Comparison of ENCODE assay signal across 10 mouse cellular contexts in the genomic region with DNA sequence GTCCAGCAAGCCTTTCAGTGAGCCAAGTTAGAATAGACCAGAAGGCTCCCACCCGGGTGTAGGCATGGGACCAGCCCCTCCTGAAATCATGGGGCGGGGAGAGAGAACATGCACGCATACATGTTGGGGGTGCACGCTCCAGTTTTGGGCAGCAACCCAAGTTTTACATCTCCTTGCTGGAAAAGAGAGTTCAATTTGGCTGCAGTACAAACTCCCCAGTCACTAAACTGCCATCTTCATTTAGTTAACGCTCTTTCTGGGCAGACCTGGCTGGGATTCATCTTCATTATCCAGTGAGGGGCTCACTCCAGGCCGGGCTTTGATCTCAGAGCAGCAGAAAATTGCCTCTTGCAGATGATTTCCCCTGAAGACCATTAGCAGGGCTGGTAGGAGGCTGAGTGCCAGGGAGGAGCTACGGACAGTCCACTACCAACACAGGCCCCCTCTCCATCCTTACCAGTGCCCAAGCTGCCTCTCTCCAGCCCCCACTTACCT.
DNase-seq lines count a peak whose midpoint lies in the region; ATAC-seq lines count a peak whose summit lies in the region.
"Had no signal": no experiment of that assay in that cellular context is flagged by ENCODE, and none has a peak within 500 bp of the region (broad histone marks: within the 10 kb centered on the region; RNA-seq: fewer than 3 reads in every experiment).

No protein-coding gene starts in this region.

- no peak overlapping the region for H3K9ac ChIP-seq in hindbrain, embryonic 15.5 days
- H3K9ac ChIP-seq in forebrain, embryonic 15.5 days (replicated peaks), result no peak overlapping the region
- no peak overlapping the region for H3K9ac ChIP-seq in neural tube, embryonic 15.5 days (replicated peaks)
- H3K9ac ChIP-seq in intestine, embryonic 16.5 days (ENCODE audit: low read depth, low read length), result no peak overlapping the region

- H3K27ac ChIP-seq in hindbrain, embryonic 15.5 days (replicated peaks), result peak overlapping the region; percentile 4; the same call in 1 of the 2 replicates
- no peak overlapping the region for H3K27ac ChIP-seq in hindbrain, embryonic 10.5 days
- peak overlapping the region; percentile 79 for H3K27ac ChIP-seq in forebrain, embryonic 15.5 days (replicated peaks)
- H3K27ac ChIP-seq in neural tube, embryonic 15.5 days (replicated peaks), result peak overlapping the region; percentile 58
- no peak overlapping the region for H3K27ac ChIP-seq in intestine, embryonic 16.5 days (ENCODE audit: low read length)

- 34% methylated on average over 7 of the region's 7 CpGs for WGBS in hindbrain, embryonic 15.5 days
- WGBS in hindbrain, embryonic 10.5 days, result 78% methylated on average over 7 of the region's 7 CpGs
- 26% methylated on average over 7 of the region's 7 CpGs for WGBS in forebrain, embryonic 15.5 days
- WGBS in neural tube, embryonic 15.5 days, result 32% methylated on average over 7 of the region's 7 CpGs
- 59% methylated on average over 7 of the region's 7 CpGs for WGBS in intestine, embryonic 16.5 days

- H3K4me2 ChIP-seq in hindbrain, embryonic 15.5 days, result no peak overlapping the region
- H3K4me2 ChIP-seq in forebrain, embryonic 15.5 days (replicated peaks), result no peak overlapping the region
- no peak overlapping the region for H3K4me2 ChIP-seq in neural tube, embryonic 15.5 days
- H3K4me2 ChIP-seq in intestine, embryonic 16.5 days (ENCODE audit: low read depth, low read length), result no peak overlapping the region
- H3K4me2 ChIP-seq: heart, embryonic 11.5 days had no signal

- peak; percentile 57 for ATAC-seq in hindbrain, embryonic 15.5 days (ENCODE audit: low FRiP score, low read depth)
- ATAC-seq in forebrain, embryonic 15.5 days (replicated peaks), result peak; percentile 73
- peak; percentile 49 for ATAC-seq in neural tube, embryonic 15.5 days (ENCODE audit: low FRiP score)
- ATAC-seq in intestine, embryonic 16.5 days, result no peak
- ATAC-seq: inflammation-experienced regulatory T-cells, adult 6 months had no signal

- no peaks in the 10 kb centered on the region for H3K9me3 ChIP-seq in hindbrain, embryonic 15.5 days
- H3K9me3 ChIP-seq in hindbrain, embryonic 10.5 days, result no peaks in the 10 kb centered on the region
- no peaks in the 10 kb centered on the region for H3K9me3 ChIP-seq in forebrain, embryonic 15.5 days
- H3K9me3 ChIP-seq in neural tube, embryonic 15.5 days (replicated peaks), result no peaks in the 10 kb centered on the region
- no peaks in the 10 kb centered on the region for H3K9me3 ChIP-seq in intestine, embryonic 16.5 days (ENCODE audit: control insufficient read depth, low read length)

- no peaks in the 10 kb centered on the region for H3K27me3 ChIP-seq in hindbrain, embryonic 15.5 days
- peaks cover 37% of the 10 kb centered on the region for H3K27me3 ChIP-seq in hindbrain, embryonic 10.5 days (ENCODE audit: insufficient read depth, poor library complexity, severe bottlenecking)
- 0 out of 2 replicates have a peak, but pooled peaks cover 4% of the 10 kb centered on the region for H3K27me3 ChIP-seq in forebrain, embryonic 15.5 days
- peaks cover 4% of the 10 kb centered on the region; the same call in 1 of the 2 replicates for H3K27me3 ChIP-seq in neural tube, embryonic 15.5 days (replicated peaks)
- H3K27me3 ChIP-seq in intestine, embryonic 16.5 days (replicated peaks; ENCODE audit: control insufficient read depth, insufficient read depth, low read length), result no peaks in the 10 kb centered on the region

- H3K36me3 ChIP-seq in hindbrain, embryonic 15.5 days, result no peaks in the 10 kb centered on the region
- no peaks in the 10 kb centered on the region for H3K36me3 ChIP-seq in hindbrain, embryonic 10.5 days
- H3K36me3 ChIP-seq in forebrain, embryonic 15.5 days, result no peaks in the 10 kb centered on the region
- H3K36me3 ChIP-seq in neural tube, embryonic 15.5 days, result no peaks in the 10 kb centered on the region
- H3K36me3 ChIP-seq in intestine, embryonic 16.5 days (ENCODE audit: control insufficient read depth, insufficient read depth, low read length), result no peaks in the 10 kb centered on the region

- DNase-seq in hindbrain, embryonic 10.5 days (ENCODE audit: low spot score), result no peak
- peak; percentile 70 to 72 for DNase-seq in right cerebral cortex, postnatal 10 days (ENCODE audit: low spot score in 2 of 2)
- DNase-seq in right cerebral cortex, postnatal 36 days (ENCODE audit: low spot score in 2 of 2), result no peak
- DNase-seq: kidney, postnatal 25 days had no signal

- H3K4me3 ChIP-seq in hindbrain, embryonic 15.5 days, result no peak overlapping the region
- H3K4me3 ChIP-seq in hindbrain, embryonic 10.5 days, result no peak overlapping the region
- no peak overlapping the region for H3K4me3 ChIP-seq in forebrain, embryonic 15.5 days
- no peak overlapping the region for H3K4me3 ChIP-seq in neural tube, embryonic 15.5 days (replicated peaks)
- H3K4me3 ChIP-seq in intestine, embryonic 16.5 days (ENCODE audit: low read length), result no peak overlapping the region

- peaks cover 48% of the 10 kb centered on the region for H3K4me1 ChIP-seq in hindbrain, embryonic 15.5 days (replicated peaks)
- H3K4me1 ChIP-seq in hindbrain, embryonic 10.5 days (replicated peaks), result peaks cover 25% of the 10 kb centered on the region
- H3K4me1 ChIP-seq in forebrain, embryonic 15.5 days, result peaks cover 44% of the 10 kb centered on the region
- H3K4me1 ChIP-seq in neural tube, embryonic 15.5 days, result peaks cover 49% of the 10 kb centered on the region
- peaks cover 15% of the 10 kb centered on the region; the same call in 1 of the 2 replicates for H3K4me1 ChIP-seq in intestine, embryonic 16.5 days (ENCODE audit: control insufficient read depth, insufficient read depth, low read length)

Comparison
In these comparisons a context has a peak if more than half of its experiments do, and no peak if none do; other contexts are left out.
1. H3K27ac ChIP-seq: peak in hindbrain, embryonic 15.5 days (single experiment), forebrain, embryonic 15.5 days (single experiment) and neural tube, embryonic 15.5 days (single experiment); none in hindbrain, embryonic 10.5 days (single experiment) and intestine, embryonic 16.5 days (single experiment).
2. DNase-seq: peak in right cerebral cortex, postnatal 10 days (2 of 2); none in hindbrain, embryonic 10.5 days (single experiment) and right cerebral cortex, postnatal 36 days (0 of 2).